Mouse (Mus musculus): ENCODE results near the gene S1pr3. TPM values are rescaled to one million over a fixed set of nuclear protein-coding genes. Genes with fewer than 3 reads are reported as not detected.

S1pr3 gene
- total RNA-seq, 2 experiments from 2014 or later = 7.4 to 7.6 TPM

DNA sequence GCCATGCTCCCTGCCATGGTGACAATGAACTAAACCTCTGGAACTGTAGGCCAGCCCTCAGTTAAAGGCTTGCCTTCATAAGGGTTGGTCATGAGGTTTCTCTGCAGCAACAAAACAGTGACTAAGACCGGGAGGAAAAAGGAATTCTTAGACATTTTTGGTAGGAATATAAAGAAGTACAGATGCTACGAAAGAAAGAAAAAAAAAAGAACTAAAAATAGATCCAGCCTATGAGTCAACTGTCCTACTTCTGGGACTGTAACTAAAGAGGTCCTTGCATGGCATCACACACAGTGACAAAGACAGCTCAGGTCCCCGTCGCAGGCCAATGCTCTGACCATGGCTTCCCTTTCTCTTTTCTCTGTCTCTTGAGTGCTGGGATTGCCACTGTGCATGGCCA lies 3.9 kb upstream of the S1pr3 start:
- intact Hi-C loops (cut with DNase I) = loop anchor here (10.0 kb wide), 1 partner anchor 100 kb away; no protein-coding TSS in a partner anchor
- no peak for DNase-seq

DNA sequence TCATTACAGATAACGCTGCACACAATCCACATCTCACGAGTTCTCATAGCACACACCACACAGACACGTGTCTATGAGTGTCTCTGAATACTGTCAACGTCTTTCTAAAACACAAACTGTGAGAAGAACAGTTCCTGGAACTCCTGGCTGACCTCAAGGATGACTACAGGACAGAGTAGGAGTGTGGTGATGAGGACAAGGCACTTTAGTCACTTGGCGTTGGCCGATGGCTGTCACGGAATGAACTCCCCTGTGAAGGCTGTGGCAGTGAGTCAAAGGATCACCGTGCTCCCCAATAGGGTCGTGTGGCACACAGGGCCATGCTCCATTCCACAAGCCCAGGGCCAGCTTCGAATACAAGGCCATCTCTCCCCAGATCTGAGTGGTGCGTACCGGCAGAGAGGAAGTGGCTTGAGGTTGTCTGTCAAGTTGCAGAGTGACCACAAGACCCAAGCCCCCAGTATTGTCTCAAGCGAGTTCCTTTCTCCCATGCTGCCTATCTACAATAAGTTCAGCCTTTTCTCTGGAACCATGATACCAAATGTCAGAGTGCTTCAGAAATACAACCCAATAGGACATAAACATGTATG lies 2.6 kb upstream of the S1pr3 start:
- no peak for DNase-seq
- intact Hi-C loops (cut with DNase I) = loop anchor here (10.0 kb wide), 1 partner anchor 101 kb away; no protein-coding TSS in a partner anchor

DNA sequence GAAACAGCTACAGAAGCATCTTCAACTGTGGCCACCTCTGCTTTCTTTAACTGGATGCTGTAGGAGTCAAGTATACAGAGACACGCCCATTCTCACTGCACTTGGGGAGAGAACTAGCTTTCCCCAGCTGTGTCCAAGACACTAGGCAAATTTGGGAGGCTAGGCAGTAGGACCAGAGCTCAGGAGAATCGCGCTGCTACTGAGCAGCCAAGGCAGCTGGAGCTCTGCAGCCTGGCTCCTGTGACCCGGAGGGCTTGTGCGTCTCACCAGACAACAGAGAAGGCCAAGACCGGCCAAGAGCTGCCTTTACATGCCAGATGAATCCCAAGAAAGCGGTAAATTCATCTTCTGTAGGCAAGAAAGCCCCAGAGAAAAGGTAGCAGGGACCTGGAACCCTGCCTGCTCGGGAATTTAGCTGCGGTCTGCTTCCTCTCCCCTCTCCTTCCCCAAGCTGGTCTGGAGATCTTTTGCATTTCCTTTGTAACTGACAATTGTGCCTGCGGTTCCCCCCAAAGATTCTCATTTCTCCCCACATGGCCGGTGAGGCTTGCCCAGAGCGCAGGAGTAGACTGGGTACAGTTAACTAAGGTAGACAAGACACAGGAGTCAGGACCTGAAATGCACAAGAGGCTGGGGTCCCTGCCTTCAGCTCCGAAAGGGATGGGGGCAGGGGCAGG lies 760 bp upstream of the S1pr3 start:
- DNase-seq = no peak
- intact Hi-C loops (cut with DNase I) = loop anchor here (10.0 kb wide), 1 partner anchor 103 kb away; no protein-coding TSS in a partner anchor

DNA sequence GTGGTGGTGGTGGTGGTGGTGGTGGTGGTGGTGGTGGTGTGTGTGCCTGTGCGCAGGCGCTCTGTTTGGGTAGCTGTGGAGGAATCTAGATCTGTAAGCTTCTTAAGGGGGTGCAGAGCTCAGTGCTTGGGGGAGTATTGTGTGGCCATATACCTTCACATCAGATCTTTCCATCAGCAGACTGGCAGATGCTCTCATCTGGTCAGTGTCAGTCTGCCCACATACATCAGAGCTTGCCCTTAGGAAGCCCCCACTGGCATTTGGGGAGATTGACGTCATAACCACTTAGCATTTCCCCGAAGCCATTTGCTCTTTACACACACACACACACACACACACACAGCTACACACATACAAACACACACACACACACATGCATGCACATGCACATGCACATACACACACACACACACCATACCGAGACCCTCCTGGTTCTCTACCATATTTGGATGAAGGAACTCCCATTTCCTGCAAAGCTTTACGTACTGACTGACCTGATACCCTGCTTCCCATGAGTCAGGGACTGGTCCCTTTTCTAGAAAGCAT lies 1.6 kb downstream of the S1pr3 start:
- DNase-seq = no peak
- intact Hi-C loops (cut with DNase I) = loop anchor here (10.0 kb wide), 1 partner anchor 105 kb away; no protein-coding TSS in a partner anchor

DNA sequence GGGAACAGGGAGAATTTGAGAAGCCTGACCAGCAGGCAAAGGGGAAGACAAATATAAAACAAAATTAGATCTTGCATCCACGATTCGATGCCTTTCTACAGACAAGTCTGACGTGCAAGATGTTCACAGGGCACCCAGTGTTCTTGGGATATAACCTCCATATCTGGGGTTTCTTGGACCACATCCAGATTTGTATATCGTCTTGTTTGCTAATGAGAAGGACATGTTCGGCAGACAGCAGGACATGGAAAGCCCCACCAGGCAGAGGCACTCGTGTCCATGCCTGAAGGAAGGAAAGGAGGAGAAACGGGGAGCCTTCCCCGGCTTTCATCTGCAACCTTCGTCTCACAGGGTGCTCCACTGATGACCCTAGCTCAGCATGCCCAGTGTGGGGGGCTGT lies 2.8 kb downstream of the S1pr3 start:
- intact Hi-C loops (cut with DNase I) = no loop called here
- DNase-seq = no peak

DNA sequence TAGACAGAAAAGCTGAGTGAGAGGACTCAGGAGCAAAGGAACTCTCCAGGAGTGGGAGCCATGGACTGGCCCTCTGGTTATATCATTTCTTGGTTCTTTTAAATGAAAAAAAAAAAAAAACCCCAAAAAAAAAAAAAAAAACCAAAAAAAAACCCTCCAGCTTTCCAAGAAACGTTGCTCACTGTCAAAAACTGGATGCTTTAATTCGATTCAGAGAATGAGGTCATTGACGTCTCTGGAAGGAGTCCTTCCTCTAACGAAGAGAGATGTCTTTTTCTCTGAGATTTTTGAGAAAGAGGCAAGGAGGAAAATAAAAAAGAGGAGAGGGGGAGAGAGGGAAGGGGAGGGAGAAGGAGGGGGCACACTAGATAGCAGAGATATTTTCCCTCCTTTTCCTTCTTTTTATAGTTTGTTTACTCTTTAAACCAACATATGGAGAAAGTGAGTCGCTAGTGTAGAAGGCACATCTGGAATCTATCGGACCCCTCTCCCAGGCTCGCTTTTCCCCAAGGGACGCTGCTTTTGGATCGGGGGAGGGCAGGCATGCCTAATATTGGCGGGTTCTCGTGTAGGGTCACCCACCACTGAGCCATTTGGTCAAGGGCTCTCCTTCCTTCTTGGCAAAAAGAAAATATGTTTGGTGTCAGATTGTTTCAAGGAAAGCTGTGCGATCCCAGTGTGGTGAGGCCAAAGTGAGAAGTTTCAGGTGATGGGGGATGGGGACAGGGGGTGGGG lies 3.4 kb downstream of the S1pr3 start:
- intact Hi-C loops (cut with DNase I) = no loop called here
- DNase-seq = no peak

DNA sequence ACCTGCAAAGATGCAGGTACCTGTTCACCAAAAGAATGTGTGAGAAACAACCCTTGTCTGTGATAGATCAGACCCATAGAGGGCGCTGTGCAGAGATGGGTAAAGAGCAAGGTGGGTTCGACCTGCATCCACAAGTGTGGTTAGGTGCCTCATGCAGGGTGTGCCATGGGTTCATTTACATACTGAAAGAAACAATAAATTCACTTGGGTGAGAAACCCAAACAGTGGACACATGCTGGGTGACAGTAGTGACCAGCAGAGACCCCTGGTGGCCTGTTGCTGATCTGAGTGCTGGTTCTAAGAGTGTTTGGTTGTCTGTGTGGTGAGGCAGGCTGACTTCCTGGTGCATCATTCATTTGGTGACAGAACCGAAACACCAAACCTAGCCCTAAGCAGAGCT lies 5.0 kb downstream of the S1pr3 start:
- no peak for DNase-seq
- intact Hi-C loops (cut with DNase I) = no loop called here

DNA sequence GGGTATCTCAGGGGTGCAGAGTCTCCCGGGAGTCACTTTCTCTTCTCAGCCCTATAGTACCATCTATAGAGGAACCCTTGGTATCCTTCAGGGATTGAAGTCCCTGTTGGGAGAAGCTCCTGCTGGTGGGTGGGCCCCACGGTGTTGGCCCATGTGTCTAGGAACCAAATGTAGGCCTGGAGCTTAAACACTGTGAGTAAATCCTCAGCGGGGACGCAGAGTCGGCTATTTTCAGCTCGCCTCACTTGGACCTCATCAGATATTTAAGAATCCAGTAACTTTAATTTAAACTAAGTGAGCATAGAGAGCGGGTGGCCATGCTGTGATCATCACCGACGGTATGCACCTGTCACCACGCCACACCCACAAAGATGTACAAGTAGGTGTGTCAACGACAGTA lies 8.3 kb downstream of the S1pr3 start:
- DNase-seq = no peak
- intact Hi-C loops (cut with DNase I) = loop anchor here (5.0 kb wide), 2 partner anchors 204 to 314 kb away; partner anchors contain the start of gene Spin1

DNA sequence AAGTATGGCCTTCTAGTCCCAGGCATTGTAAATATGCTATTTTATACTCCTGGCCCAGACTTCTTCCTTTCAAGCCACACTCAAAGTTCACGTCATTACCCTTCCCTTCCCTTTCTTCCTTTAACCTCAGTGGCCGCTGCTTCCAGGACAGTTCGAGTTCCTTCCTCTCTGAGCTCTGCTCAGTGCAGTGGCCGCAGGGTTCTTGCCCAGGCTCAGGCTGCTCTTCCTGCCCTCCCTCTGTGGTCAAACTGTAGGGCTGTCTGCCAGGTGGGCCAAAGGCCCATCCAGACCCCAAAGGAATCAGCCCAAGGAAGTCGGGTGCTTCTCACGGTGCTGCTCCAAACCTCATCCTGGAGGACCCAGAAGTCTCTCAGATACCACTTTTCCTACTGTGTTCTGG lies 9.4 kb downstream of the S1pr3 start:
- DNase-seq = peak; percentile 35
- intact Hi-C loops (cut with DNase I) = loop anchor here (2.0 to 5.0 kb wide), 3 partner anchors 205 to 467 kb away; partner anchors contain the start of gene Spin1

DNA sequence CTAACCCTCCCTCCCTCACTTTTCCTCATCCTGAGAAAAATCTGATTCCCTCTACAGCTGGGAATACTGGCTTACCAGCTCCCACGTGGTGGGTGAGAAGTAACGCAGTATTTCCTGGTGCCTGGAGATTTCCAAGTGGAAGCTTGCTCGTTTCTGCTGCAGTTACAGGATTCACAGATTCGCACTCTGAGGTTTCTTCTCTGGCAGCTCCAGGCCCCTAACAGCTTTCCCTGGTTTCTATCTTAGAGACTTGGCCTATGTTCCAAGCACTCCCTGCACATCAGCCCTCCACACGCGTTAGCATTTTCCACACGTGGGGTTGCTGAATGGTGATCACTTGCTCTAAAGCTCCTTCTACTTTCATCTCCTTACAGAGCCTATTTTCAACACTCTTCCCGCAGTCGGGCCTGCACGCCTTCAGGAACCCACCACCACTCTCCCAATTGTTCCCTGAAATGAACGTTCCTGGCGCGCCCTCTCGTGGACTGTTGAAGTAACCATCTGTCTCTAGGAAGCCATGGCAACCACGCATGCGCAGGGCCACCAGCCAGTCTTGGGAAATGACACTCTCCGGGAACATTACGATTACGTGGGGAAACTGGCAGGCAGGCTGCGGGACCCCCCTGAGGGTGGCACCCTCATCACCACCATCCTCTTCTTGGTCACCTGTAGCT lies 10.0 kb downstream of the S1pr3 start:
- peak; percentile 98 for DNase-seq
- intact Hi-C loops (cut with DNase I) = loop anchor here (2.0 to 5.0 kb wide), 3 partner anchors 206 to 468 kb away; partner anchors contain the start of gene Spin1

DNA sequence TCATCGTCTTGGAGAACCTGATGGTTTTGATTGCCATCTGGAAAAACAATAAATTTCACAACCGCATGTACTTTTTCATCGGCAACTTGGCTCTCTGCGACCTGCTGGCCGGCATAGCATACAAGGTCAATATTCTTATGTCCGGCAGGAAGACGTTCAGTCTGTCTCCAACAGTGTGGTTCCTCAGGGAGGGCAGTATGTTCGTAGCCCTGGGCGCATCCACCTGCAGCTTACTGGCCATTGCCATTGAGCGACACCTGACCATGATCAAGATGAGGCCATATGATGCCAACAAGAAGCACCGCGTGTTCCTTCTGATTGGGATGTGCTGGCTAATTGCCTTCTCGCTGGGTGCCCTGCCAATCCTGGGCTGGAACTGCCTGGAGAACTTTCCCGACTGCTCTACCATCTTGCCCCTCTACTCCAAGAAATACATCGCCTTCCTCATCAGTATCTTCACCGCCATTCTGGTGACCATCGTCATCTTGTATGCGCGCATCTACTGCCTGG lies 10.6 kb downstream of the S1pr3 start:
- DNase-seq = peak; percentile 22
- intact Hi-C loops (cut with DNase I) = loop anchor here (2.0 to 5.0 kb wide), 3 partner anchors 207 to 468 kb away; partner anchors contain the start of gene Spin1

DNA sequence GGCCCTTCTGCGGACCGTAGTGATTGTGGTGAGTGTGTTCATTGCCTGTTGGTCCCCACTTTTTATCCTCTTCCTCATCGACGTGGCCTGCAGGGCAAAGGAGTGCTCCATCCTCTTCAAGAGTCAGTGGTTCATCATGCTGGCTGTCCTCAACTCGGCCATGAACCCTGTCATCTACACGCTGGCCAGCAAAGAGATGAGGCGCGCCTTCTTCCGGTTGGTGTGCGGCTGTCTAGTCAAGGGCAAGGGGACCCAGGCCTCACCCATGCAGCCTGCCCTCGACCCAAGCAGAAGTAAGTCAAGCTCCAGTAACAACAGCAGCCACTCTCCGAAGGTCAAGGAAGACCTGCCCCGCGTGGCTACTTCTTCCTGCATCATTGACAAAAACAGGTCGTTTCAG lies 11.1 kb downstream of the S1pr3 start:
- no peak for DNase-seq
- intact Hi-C loops (cut with DNase I) = loop anchor here (2.0 to 5.0 kb wide), 3 partner anchors 207 to 469 kb away; partner anchors contain the start of gene Spin1

DNA sequence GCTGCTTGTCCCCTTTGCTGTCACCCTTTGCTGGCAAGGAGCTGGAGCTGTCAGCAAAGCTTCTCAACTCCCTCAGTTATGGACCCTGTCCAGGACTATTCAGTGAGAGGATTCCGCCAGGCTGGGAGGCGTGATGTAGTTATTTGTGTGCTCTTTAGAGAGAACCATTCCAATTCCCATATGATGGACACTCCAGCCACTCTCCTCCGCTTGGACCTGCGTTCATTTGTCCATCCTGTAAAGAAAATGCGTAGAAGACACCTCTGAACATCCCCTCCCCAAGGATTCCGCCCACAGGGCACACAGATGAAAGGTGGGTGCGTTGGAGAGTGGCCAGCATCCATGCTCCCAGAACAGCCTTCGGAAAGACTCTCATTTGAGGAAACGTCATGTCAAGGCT lies 12.4 kb downstream of the S1pr3 start:
- intact Hi-C loops (cut with DNase I) = loop anchor here (10.0 kb wide), 1 partner anchor 194 kb away; no protein-coding TSS in a partner anchor
- no peak for DNase-seq

DNA sequence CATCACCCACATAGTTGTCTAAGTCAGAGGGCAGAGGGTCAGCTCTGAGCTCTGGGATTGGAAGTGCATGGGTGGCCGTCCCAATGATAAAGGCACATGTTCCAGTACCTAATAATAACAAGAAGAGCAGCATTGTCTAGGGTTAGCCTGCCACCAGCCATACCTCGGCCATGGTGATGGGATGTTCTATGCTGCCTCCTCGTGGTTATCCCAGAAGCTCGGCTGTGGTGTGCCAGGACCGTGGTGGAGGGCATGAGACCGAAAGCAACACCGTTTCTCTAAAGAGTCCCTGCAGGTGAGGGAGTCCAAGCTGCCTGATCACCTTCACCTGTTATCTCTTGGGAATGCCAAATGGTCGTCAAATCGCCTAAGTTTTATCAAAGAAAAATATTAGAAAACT lies 15.2 kb downstream of the S1pr3 start:
- no peak for DNase-seq
- intact Hi-C loops (cut with DNase I) = loop anchor here (10.0 kb wide), 1 partner anchor 191 kb away; no protein-coding TSS in a partner anchor

DNA sequence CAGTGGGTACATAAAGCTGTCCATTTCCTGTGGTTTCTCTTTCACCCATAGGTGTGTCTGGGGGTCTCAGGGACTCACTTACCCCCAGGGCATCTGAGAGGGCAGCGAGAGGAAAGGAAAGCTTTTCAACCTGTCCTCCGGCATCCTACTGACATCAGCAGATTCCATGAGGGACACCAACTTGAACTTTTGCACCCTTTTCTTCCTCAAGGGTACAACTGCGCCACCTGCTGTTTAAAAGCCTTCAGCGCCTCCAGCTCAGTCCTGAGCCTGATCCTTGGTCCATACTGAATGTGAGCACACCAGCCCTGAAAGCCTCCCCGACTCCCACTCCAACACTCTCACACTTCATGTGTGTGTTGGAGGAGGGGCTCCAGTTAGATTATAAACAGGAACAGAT lies 16.2 kb downstream of the S1pr3 start:
- intact Hi-C loops (cut with DNase I) = loop anchor here (10.0 kb wide), 1 partner anchor 190 kb away; no protein-coding TSS in a partner anchor
- DNase-seq = peak; percentile 59

DNA sequence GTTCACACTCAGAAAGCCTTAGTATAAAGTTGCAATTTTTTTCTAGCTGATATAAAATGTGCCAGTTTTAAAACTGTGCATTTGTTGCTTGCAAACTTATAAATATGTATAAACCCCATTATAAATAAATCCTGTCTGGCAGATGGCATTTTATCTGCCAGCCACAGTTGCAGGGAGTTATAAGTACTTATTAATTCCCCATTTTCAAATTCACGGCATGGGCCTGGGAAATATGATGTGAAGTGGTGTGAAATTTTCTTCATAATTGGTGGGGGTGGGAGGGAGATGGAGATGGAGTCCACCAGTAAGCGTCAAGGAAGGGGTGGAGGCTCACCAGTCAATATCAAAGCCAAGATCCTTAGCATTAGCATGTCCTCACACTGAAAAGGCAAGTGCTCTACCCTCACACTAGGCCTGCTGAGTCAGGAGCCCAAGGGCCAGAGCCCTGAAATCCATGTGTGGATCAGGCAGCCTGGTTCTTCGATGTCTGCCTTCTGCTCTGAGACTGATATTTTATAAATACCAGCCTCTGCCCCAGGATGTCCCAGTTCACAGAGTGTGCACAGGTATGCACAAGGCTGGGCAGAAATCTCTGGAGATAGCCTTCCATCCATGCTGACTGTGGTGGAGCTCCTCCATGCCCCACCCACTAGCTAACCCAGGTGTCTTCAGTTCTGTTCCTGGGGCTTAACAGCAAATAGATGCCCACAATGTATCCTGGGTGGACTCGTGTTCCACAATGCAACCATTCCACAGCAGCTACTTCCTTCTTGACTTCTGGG lies 17.4 kb downstream of the S1pr3 start:
- intact Hi-C loops (cut with DNase I) = loop anchor here (10.0 kb wide), 1 partner anchor 189 kb away; no protein-coding TSS in a partner anchor
- DNase-seq = no peak

DNA sequence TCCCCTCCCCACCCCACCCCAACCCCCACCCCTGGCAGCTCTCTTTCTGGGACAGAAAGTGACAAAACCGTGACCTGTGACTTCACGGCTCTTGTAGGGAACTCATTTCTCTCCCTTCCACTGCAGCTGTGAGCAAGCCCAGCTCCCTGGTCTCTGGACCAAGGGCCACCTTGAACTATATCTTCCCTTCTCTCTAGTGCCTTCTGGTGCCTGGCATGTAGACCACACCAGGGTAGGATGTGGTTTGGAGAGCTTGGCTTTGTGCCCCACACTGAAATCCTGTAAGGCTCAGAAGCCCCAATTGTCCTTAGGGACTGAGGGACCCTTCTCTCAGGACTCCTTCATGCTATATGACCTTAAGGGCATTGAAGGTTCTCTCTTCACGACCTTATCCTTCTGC lies 24.9 kb downstream of the S1pr3 start:
- DNase-seq = no peak
- intact Hi-C loops (cut with DNase I) = no loop called here

DNA sequence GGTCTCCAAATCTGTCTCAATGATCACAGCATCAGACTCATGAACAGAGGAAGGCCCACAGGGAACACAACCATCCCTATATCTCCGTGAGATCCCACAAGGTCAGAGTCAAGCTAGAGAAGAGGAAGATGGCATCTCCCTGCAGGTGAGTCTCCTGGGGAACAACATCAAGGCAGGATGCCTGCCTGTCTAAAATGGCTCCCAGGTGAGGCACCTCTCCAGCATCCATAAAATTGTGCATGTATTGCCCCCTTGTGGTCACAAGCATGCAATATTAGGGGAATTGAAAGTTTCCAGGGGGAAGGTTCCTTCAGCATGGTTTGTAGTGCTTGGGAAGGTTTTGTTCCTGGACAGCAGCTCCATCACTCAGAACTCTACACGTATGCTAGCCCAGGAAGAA lies 26.0 kb downstream of the S1pr3 start:
- intact Hi-C loops (cut with DNase I) = no loop called here
- DNase-seq = no peak

DNA sequence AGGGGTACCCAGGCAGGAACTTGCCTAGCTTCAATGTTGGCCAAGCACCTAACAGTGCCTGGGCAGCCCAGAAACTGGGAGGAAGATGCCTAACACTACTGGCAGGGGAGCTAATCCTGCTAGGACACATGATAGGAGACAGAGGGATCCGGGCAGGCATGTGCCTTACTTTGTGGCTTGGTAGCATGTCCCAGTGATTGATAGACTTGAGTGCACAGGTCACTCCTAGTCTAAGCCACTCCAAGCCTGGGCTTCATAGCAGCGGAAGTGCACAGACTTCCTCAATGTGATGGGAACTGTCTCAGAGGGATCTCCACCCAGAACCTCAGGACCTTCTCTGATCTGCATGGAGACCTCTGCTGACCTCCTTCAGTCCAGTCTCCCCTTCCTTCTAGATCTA lies 26.7 kb downstream of the S1pr3 start:
- intact Hi-C loops (cut with DNase I) = no loop called here
- DNase-seq = no peak
